Comparison of ENCODE assay signal across 24 mouse cellular contexts in genomic region chr13:12505359-12505758, GRCm38 (mm10). TPM values are rescaled to one million over a fixed set of nuclear protein-coding genes. Genes with fewer than 3 reads are reported as not detected.
A peak's percentile ranks its signal among the peaks of the same experiment; 100 is the strongest.
DNase-seq lines count a peak whose midpoint lies in the region; ATAC-seq and TF ChIP-seq lines count a peak whose summit lies in the region.
"Had no signal": no experiment of that assay in that cellular context is flagged by ENCODE, and none has a peak within 500 bp of the region (broad histone marks: within the 10 kb centered on the region; RNA-seq: fewer than 3 reads in every experiment).

No protein-coding gene starts in this region.

- intact Hi-C loops in gastrocnemius, adult 2 months (cut with DNase I): no loop called here

- no peak overlapping the region for H3K4me2 ChIP-seq in intestine, embryonic 15.5 days (replicated peaks)
- H3K4me2 ChIP-seq in intestine, postnatal 0 days (replicated peaks; ENCODE audit: low read depth): no peak overlapping the region
- no peak overlapping the region for H3K4me2 ChIP-seq in midbrain, embryonic 11.5 days
- H3K4me2 ChIP-seq in midbrain, embryonic 13.5 days (replicated peaks): no peak overlapping the region
- no peak overlapping the region for H3K4me2 ChIP-seq in liver, embryonic 15.5 days
- H3K4me2 ChIP-seq in stomach, embryonic 16.5 days (ENCODE audit: low read depth, low read length): no peak overlapping the region
- H3K4me2 ChIP-seq: heart, embryonic 12.5 days had no signal

- H3K36me3 ChIP-seq in intestine, embryonic 15.5 days: no peaks in the 10 kb centered on the region
- H3K36me3 ChIP-seq in intestine, postnatal 0 days (ENCODE audit: control insufficient read depth, insufficient read depth): no peaks in the 10 kb centered on the region
- H3K36me3 ChIP-seq in midbrain, embryonic 11.5 days (ENCODE audit: control insufficient read depth, insufficient read depth, low read length): no peaks in the 10 kb centered on the region
- H3K36me3 ChIP-seq in midbrain, embryonic 13.5 days: no peaks in the 10 kb centered on the region
- no peaks in the 10 kb centered on the region for H3K36me3 ChIP-seq in liver, embryonic 15.5 days (replicated peaks)
- no peaks in the 10 kb centered on the region for H3K36me3 ChIP-seq in stomach, embryonic 16.5 days (ENCODE audit: control insufficient read depth, insufficient read depth, low read length)
- H3K36me3 ChIP-seq in heart, embryonic 10.5 days: no peaks in the 10 kb centered on the region
- H3K36me3 ChIP-seq: heart, embryonic 12.5 days had no signal

- no peak overlapping the region for H3K9ac ChIP-seq in intestine, embryonic 15.5 days
- no peak overlapping the region for H3K9ac ChIP-seq in intestine, postnatal 0 days (ENCODE audit: low read depth, low read length)
- H3K9ac ChIP-seq in midbrain, embryonic 11.5 days (ENCODE audit: low read length): no peak overlapping the region
- H3K9ac ChIP-seq in midbrain, embryonic 13.5 days (replicated peaks): no peak overlapping the region
- H3K9ac ChIP-seq in liver, embryonic 15.5 days: no peak overlapping the region
- no peak overlapping the region for H3K9ac ChIP-seq in stomach, embryonic 16.5 days (ENCODE audit: low read length)
- H3K9ac ChIP-seq: heart, embryonic 12.5 days had no signal

- peak; percentile 78 for DNase-seq in midbrain, embryonic 11.5 days (ENCODE audit: low spot score, missing footprints)
- DNase-seq in heart, embryonic 10.5 days (ENCODE audit: low spot score): no peak
- DNase-seq in gastrocnemius, adult 2 months: no peak
- DNase-seq: adrenal gland, adult 2 months; cerebellum, adult 18-20 months; cerebellum, postnatal 25 days; gastrocnemius, postnatal 10 days; heart, postnatal 10 days; kidney, adult 11 months; kidney, postnatal 14 days; layer of hippocampus, postnatal 36 days; lung, adult 18-20 months; lung, postnatal 36 days; thymus, postnatal 36 days had no signal

- H3K9me3 ChIP-seq in intestine, embryonic 15.5 days: no peaks in the 10 kb centered on the region
- H3K9me3 ChIP-seq in intestine, postnatal 0 days (ENCODE audit: control insufficient read depth): no peaks in the 10 kb centered on the region
- H3K9me3 ChIP-seq in midbrain, embryonic 11.5 days (ENCODE audit: control insufficient read depth, low read length): no peaks in the 10 kb centered on the region
- no peaks in the 10 kb centered on the region for H3K9me3 ChIP-seq in midbrain, embryonic 13.5 days
- no peaks in the 10 kb centered on the region for H3K9me3 ChIP-seq in liver, embryonic 15.5 days (replicated peaks)
- no peaks in the 10 kb centered on the region for H3K9me3 ChIP-seq in stomach, embryonic 16.5 days (replicated peaks; ENCODE audit: control insufficient read depth, low read length)
- no peaks in the 10 kb centered on the region for H3K9me3 ChIP-seq in heart, embryonic 10.5 days
- H3K9me3 ChIP-seq: heart, embryonic 12.5 days had no signal

- H3K27ac ChIP-seq in intestine, embryonic 15.5 days: no peak overlapping the region
- no peak overlapping the region for H3K27ac ChIP-seq in intestine, postnatal 0 days (ENCODE audit: low read depth, low read length)
- no peak overlapping the region for H3K27ac ChIP-seq in midbrain, embryonic 11.5 days (ENCODE audit: low read depth, low read length)
- no peak overlapping the region for H3K27ac ChIP-seq in midbrain, embryonic 13.5 days
- no peak overlapping the region for H3K27ac ChIP-seq in liver, embryonic 15.5 days (replicated peaks)
- no peak overlapping the region for H3K27ac ChIP-seq in stomach, embryonic 16.5 days (ENCODE audit: low read length)
- H3K27ac ChIP-seq in heart, embryonic 10.5 days: no peak overlapping the region
- H3K27ac ChIP-seq in gastrocnemius, adult 2 months: no peak overlapping the region
- H3K27ac ChIP-seq: hindbrain, postnatal 0 days had no signal

- H3K4me3 ChIP-seq in intestine, embryonic 15.5 days (replicated peaks): no peak overlapping the region
- H3K4me3 ChIP-seq in intestine, postnatal 0 days (ENCODE audit: low read depth, low read length): no peak overlapping the region
- no peak overlapping the region for H3K4me3 ChIP-seq in midbrain, embryonic 11.5 days (ENCODE audit: low read depth, low read length)
- no peak overlapping the region for H3K4me3 ChIP-seq in midbrain, embryonic 13.5 days (replicated peaks)
- H3K4me3 ChIP-seq in liver, embryonic 15.5 days (replicated peaks): no peak overlapping the region
- H3K4me3 ChIP-seq in stomach, embryonic 16.5 days (replicated peaks; ENCODE audit: low read length): no peak overlapping the region
- H3K4me3 ChIP-seq in heart, embryonic 10.5 days: no peak overlapping the region
- no peak overlapping the region for H3K4me3 ChIP-seq in gastrocnemius, adult 2 months
- H3K4me3 ChIP-seq: heart, embryonic 12.5 days had no signal

- no peaks in the 10 kb centered on the region for H3K27me3 ChIP-seq in intestine, embryonic 15.5 days (replicated peaks)
- no peaks in the 10 kb centered on the region for H3K27me3 ChIP-seq in intestine, postnatal 0 days (replicated peaks; ENCODE audit: control insufficient read depth, insufficient read depth, low read length)
- H3K27me3 ChIP-seq in midbrain, embryonic 11.5 days (ENCODE audit: control insufficient read depth, insufficient read depth, low read length): no peaks in the 10 kb centered on the region
- H3K27me3 ChIP-seq in midbrain, embryonic 13.5 days: no peaks in the 10 kb centered on the region
- H3K27me3 ChIP-seq in liver, embryonic 15.5 days: no peaks in the 10 kb centered on the region
- no peaks in the 10 kb centered on the region for H3K27me3 ChIP-seq in stomach, embryonic 16.5 days (ENCODE audit: control insufficient read depth, insufficient read depth, low read length)
- no peaks in the 10 kb centered on the region for H3K27me3 ChIP-seq in heart, embryonic 10.5 days (ENCODE audit: insufficient read depth, poor library complexity, severe bottlenecking)
- H3K27me3 ChIP-seq: heart, embryonic 12.5 days; Patski had no signal

- WGBS in intestine, embryonic 15.5 days: 74% methylated on average over 3 of the region's 3 CpGs
- WGBS in intestine, postnatal 0 days: 81% methylated on average over 3 of the region's 3 CpGs
- 81% methylated on average over 3 of the region's 3 CpGs for WGBS in midbrain, embryonic 11.5 days
- 74% methylated on average over 3 of the region's 3 CpGs for WGBS in midbrain, embryonic 13.5 days
- 41% methylated on average over 3 of the region's 3 CpGs for WGBS in liver, embryonic 15.5 days (ENCODE audit: insufficient replicate concordance)
- 70% methylated on average over 3 of the region's 3 CpGs for WGBS in stomach, embryonic 16.5 days
- 63% methylated on average over 3 of the region's 3 CpGs for WGBS in heart, embryonic 10.5 days

- TF ChIP-seq CTCF in intestine, postnatal 0 days (IDR thresholded peaks at IDR 0.05; ENCODE audit: low read depth): no peak
- no peak for TF ChIP-seq CTCF in gastrocnemius, adult 2 months (IDR thresholded peaks at IDR 0.05)

- ATAC-seq in intestine, embryonic 15.5 days: 0 out of 2 replicates have a peak, but pooled peaks have one; percentile 36
- ATAC-seq in intestine, postnatal 0 days: no peak
- ATAC-seq in midbrain, embryonic 11.5 days (ENCODE audit: low FRiP score): no peak
- no peak for ATAC-seq in midbrain, embryonic 13.5 days
- 0 out of 2 replicates have a peak, but pooled peaks have one; percentile 16 for ATAC-seq in liver, embryonic 15.5 days (ENCODE audit: insufficient read depth)
- ATAC-seq in stomach, embryonic 16.5 days (ENCODE audit: insufficient read depth, low FRiP score): peak; percentile 55; the same call in 1 of the 2 replicates
- ATAC-seq: CD4-positive, CD25-positive, alpha-beta regulatory T cell, adult 4 months; forebrain, embryonic 14.5 days; hindbrain, postnatal 0 days; Patski had no signal

- 0 out of 2 replicates have a peak, but pooled peaks cover 2% of the 10 kb centered on the region for H3K4me1 ChIP-seq in intestine, embryonic 15.5 days (replicated peaks)
- H3K4me1 ChIP-seq in intestine, postnatal 0 days (replicated peaks; ENCODE audit: control insufficient read depth, insufficient read depth, low read length): no peaks in the 10 kb centered on the region
- peaks cover 5% of the 10 kb centered on the region for H3K4me1 ChIP-seq in midbrain, embryonic 11.5 days (ENCODE audit: control insufficient read depth, insufficient read depth, low read length)
- peaks cover 8% of the 10 kb centered on the region; the same call in 1 of the 2 replicates for H3K4me1 ChIP-seq in midbrain, embryonic 13.5 days (replicated peaks)
- H3K4me1 ChIP-seq in liver, embryonic 15.5 days (replicated peaks): peaks cover 21% of the 10 kb centered on the region
- H3K4me1 ChIP-seq in stomach, embryonic 16.5 days (ENCODE audit: control insufficient read depth, insufficient read depth, low read length): peaks cover 6% of the 10 kb centered on the region; the same call in 1 of the 2 replicates
- no peaks in the 10 kb centered on the region for H3K4me1 ChIP-seq in heart, embryonic 10.5 days

RNA-seq across cellular contexts. Expression of gene Edaradd, which starts 14.9 kb away (rescaled TPM):
- polyA plus RNA-seq in intestine, embryonic 15.5 days (2015; fragmentation: Nextera tagmentation; extraction: Ambion mirVana): 1.5 and 2.8 TPM in 2 replicates
- polyA plus RNA-seq in intestine, postnatal 0 days (2015; fragmentation: Nextera tagmentation; extraction: Ambion mirVana): 0.14 and 0.17 TPM in 2 replicates
- 2.2 and 3.2 TPM in 2 replicates for polyA plus RNA-seq in midbrain, embryonic 11.5 days (2014; fragmentation: Nextera tagmentation; extraction: Ambion mirVana)
- polyA plus RNA-seq in midbrain, embryonic 13.5 days (2015; fragmentation: Nextera tagmentation; extraction: Ambion mirVana): 1.3 TPM in 2 replicates
- polyA plus RNA-seq in liver, embryonic 15.5 days (2015; fragmentation: Nextera tagmentation; extraction: Ambion mirVana): 0.13 and 0.15 TPM in 2 replicates
- polyA plus RNA-seq in stomach, embryonic 16.5 days (2015; fragmentation: Nextera tagmentation; extraction: Ambion mirVana): 5.8 and 6.1 TPM in 2 replicates
- 0.39 and 0.67 TPM in 2 replicates for polyA plus RNA-seq in heart, embryonic 10.5 days (2016; fragmentation: Nextera tagmentation; extraction: Ambion mirVana)
- not detected for total RNA-seq in gastrocnemius, adult 2 months (2021)
- polyA plus RNA-seq: Patski had no signal

RNA-seq across cellular contexts. Expression of gene Lgals8, which starts 40.6 kb away (rescaled TPM):
- 30.5 and 36.0 TPM in 2 replicates for polyA plus RNA-seq in intestine, embryonic 15.5 days (2015; fragmentation: Nextera tagmentation; extraction: Ambion mirVana)
- 53.2 and 55.6 TPM in 2 replicates for polyA plus RNA-seq in intestine, postnatal 0 days (2015; fragmentation: Nextera tagmentation; extraction: Ambion mirVana)
- polyA plus RNA-seq in midbrain, embryonic 11.5 days (2014; fragmentation: Nextera tagmentation; extraction: Ambion mirVana): 10.5 and 13.8 TPM in 2 replicates
- 15.1 and 15.7 TPM in 2 replicates for polyA plus RNA-seq in midbrain, embryonic 13.5 days (2015; fragmentation: Nextera tagmentation; extraction: Ambion mirVana)
- 12.7 and 13.7 TPM in 2 replicates for polyA plus RNA-seq in liver, embryonic 15.5 days (2015; fragmentation: Nextera tagmentation; extraction: Ambion mirVana)
- polyA plus RNA-seq in stomach, embryonic 16.5 days (2015; fragmentation: Nextera tagmentation; extraction: Ambion mirVana): 35.8 and 36.3 TPM in 2 replicates
- polyA plus RNA-seq in heart, embryonic 10.5 days (2016; fragmentation: Nextera tagmentation; extraction: Ambion mirVana): 10.5 and 11.2 TPM in 2 replicates
- 10 to 100 TPM; 26.0 to 29.1 TPM for total RNA-seq in gastrocnemius, adult 2 months (2021)

Comparison
In these comparisons a context has a peak if more than half of its experiments do, and no peak if none do; other contexts are left out.
1. ATAC-seq: peak in intestine, embryonic 15.5 days (single experiment), liver, embryonic 15.5 days (single experiment) and stomach, embryonic 16.5 days (single experiment); none in intestine, postnatal 0 days (single experiment), midbrain, embryonic 11.5 days (single experiment) and midbrain, embryonic 13.5 days (single experiment).